Mouse (Mus musculus): ENCODE measurements around the gene Bank1.

- TF ChIP-seq GATA1 (IDR thresholded peaks at IDR 0.05; ENCODE audit: low read length), result no peak
- no peak for TF ChIP-seq TAL1 (IDR thresholded peaks at IDR 0.05; ENCODE audit: low read length)
Observed at GRCm38 (mm10) chr3:136017517-136017916, 308.3 kb downstream of the Bank1 start.

All from erythroblast, embryonic 14.5 days (primary cell).